Mouse (Mus musculus) heart, embryonic 11.5 days (tissue): ENCODE results near the gene Srsf6. TPM values are rescaled to one million over a fixed set of nuclear protein-coding genes. Genes with fewer than 3 reads are reported as not detected.

Experiments used
- ATAC-seq: fragments of 200-750 bp; cut with Nextera tagmentation; replicated peaks from 2 replicates; pipeline ENCODE4 v1.8.0; 2017; ENCODE audit warnings: moderate library complexity; ENCODE audit not compliant: insufficient number of reproducible peaks, low FRiP score, low TSS enrichment
- H3K27ac ChIP-seq: fragments of 300-500 bp; sonication (generic); 2 replicates; pipeline ENCODE4 v1.5.1; 2014; ENCODE audit warnings: mild to moderate bottlenecking, low read depth, low read length
- H3K27me3 ChIP-seq: fragments of 300-500 bp; sonication (generic); 2 replicates; pipeline ENCODE4 v1.6.1; 2014; ENCODE audit warnings: mild to moderate bottlenecking, low read length, mixed read lengths; ENCODE audit not compliant: control insufficient read depth, insufficient read depth
- H3K36me3 ChIP-seq: fragments of 300-500 bp; sonication (generic); 2 replicates; pipeline ENCODE4 v1.6.1; 2014; ENCODE audit warnings: mild to moderate bottlenecking, low read length, moderate library complexity, mixed read lengths; ENCODE audit not compliant: control insufficient read depth, insufficient read depth
- H3K4me1 ChIP-seq: fragments of 300-500 bp; sonication (generic); 2 replicates; pipeline ENCODE4 v1.6.1; 2014; ENCODE audit warnings: low read length; ENCODE audit not compliant: control insufficient read depth, insufficient read depth
- H3K4me2 ChIP-seq: fragments of 300-500 bp; sonication (generic); 2 replicates; pipeline ENCODE4 v1.6.1; 2014; ENCODE audit warnings: mild to moderate bottlenecking, moderate library complexity
- H3K4me3 ChIP-seq: fragments of 300-500 bp; sonication (generic); 2 replicates; pipeline ENCODE4 v1.5.1; 2014; ENCODE audit warnings: low read depth, low read length
- H3K9ac ChIP-seq: fragments of 300-500 bp; sonication (generic); 2 replicates; pipeline ENCODE4 v1.6.1; 2014; ENCODE audit warnings: mild to moderate bottlenecking, low read depth, low read length, moderate library complexity
- H3K9me3 ChIP-seq: fragments of 300-500 bp; sonication (generic); replicated peaks from 2 replicates; pipeline ENCODE4 v1.6.1; 2016; ENCODE audit warnings: low read length; ENCODE audit not compliant: control insufficient read depth
- WGBS: fragments of 180-500 bp; shearing (Covaris S2); extraction: QIAGEN DNeasy Blood & Tissue Kit; methylation state at CpG from one replicate; pipeline ENCODE4 v1.1.7; 2014; ENCODE audit not compliant: insufficient replicate concordance; 5-methylcytosine and 5-hydroxymethylcytosine counted together
- polyA plus RNA-seq: library from polyadenylated mRNA; unstranded; fragments of >200 nt; fragmentation: Nextera tagmentation; extraction: Ambion mirVana; gene quantifications from 2 replicates; pipeline ENCODE4 v1.2.1, GENCODE M21; 2014

Gene Srsf6
- polyA plus RNA-seq, 1 experiment from 2014 or later = 164 TPM

- no peak overlapping the region for H3K4me2 ChIP-seq
- H3K36me3 ChIP-seq = no peaks in the 10 kb centered on the region
- WGBS = 67% methylated on average over 3 of the region's 3 CpGs
- no peaks in the 10 kb centered on the region; the same call in 1 of the 2 replicates for H3K27me3 ChIP-seq
- ATAC-seq = no peak; the same call in 1 of the 2 replicates
- no peak overlapping the region for H3K27ac ChIP-seq
- no peaks in the 10 kb centered on the region for H3K4me1 ChIP-seq
- H3K9me3 ChIP-seq = no peaks in the 10 kb centered on the region
- H3K9ac ChIP-seq = no peak overlapping the region
- H3K4me3 ChIP-seq = no peak overlapping the region
Observed at GRCm38 (mm10) chr2:162985923-162986322, 54.6 kb downstream of the Srsf6 start.

Other genes starting within 250 kb of the Srsf6 start
- not detected in 2 replicates for gene L3mbtl1, start 11.9 kb downstream of the Srsf6 start, polyA plus RNA-seq
- gene Sgk2, start 55.8 kb downstream of the Srsf6 start, polyA plus RNA-seq = not detected in 2 replicates
- 39.8 and 44.1 TPM in 2 replicates for gene Ift52, start 85.8 kb downstream of the Srsf6 start, polyA plus RNA-seq
- 17.6 and 18.3 TPM in 2 replicates for gene Mybl2, start 123.2 kb downstream of the Srsf6 start, polyA plus RNA-seq
- gene Gtsf1l, start 156.3 kb downstream of the Srsf6 start, polyA plus RNA-seq = not detected in 2 replicates